9 mouse cellular contexts compared by ENCODE assay signal in the genomic region with DNA sequence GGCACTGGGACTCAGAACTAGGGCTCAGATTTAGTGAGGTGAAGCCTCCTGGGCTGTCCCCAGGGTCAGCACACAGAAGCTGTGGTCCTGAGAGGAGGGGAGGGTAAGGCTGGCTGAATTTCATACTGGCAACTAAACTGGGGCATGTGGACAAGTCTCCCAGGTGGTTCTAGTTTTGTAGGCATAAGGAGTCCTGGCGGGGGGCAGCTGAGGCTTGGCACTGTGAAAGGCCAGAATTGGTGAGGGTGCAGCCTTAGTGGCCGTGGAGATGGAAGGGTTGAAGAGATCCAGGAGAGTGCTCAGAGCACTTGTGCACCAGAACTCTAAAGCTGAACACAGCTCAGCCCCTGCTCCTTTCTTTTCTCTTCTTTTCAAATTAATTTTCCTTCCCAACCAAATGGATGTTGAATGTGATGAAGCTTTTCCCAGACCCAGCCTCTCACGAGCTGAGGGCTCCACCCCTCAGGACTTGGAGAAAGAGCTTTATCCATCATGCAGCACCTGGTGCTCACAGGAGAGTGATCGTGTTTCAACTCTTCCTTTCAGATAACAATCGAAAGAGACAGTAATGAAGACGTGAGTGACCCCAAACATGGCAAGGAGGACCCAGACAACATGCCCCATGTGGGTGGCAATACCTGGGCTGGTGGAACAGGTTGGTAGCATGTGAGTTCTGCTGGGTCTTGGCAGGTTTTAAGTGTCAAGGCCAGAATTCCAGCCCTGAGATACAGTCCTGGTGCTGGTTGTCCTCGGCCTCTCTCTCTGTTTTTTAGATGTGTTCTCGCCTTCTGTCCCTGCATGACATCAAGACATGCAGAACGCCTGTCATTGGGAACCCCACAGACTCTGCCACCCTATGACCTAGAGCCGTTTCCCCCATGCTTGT.
DNase-seq lines count a peak whose midpoint lies in the region; ATAC-seq and TF ChIP-seq lines count a peak whose summit lies in the region.
"Had no signal": no experiment of that assay in that cellular context is flagged by ENCODE, and none has a peak within 500 bp of the region (broad histone marks: within the 10 kb centered on the region; RNA-seq: fewer than 3 reads in every experiment).

No protein-coding gene starts in this region.

- no peak overlapping the region for H3K9ac ChIP-seq in forebrain, embryonic 16.5 days (replicated peaks; ENCODE audit: low read depth, low read length)
- no peak overlapping the region for H3K9ac ChIP-seq in intestine, embryonic 15.5 days
- H3K9ac ChIP-seq in intestine, postnatal 0 days (ENCODE audit: low read depth, low read length), result no peak overlapping the region
- no peak overlapping the region for H3K9ac ChIP-seq in embryonic facial prominence, embryonic 14.5 days (ENCODE audit: low read depth, low read length)

- no peak for DNase-seq in forebrain, embryonic 10.5 days (ENCODE audit: extremely low spot score, low spot score)
- DNase-seq in embryonic facial prominence, embryonic 14.5 days (ENCODE audit: low spot score), result no peak
- DNase-seq in frontal cortex, postnatal 25 days (ENCODE audit: low spot score in 2 of 2), result no peak

- H3K4me3 ChIP-seq in forebrain, embryonic 10.5 days, result no peak overlapping the region
- no peak overlapping the region for H3K4me3 ChIP-seq in forebrain, embryonic 16.5 days (replicated peaks; ENCODE audit: low read length)
- H3K4me3 ChIP-seq in intestine, embryonic 15.5 days (replicated peaks), result no peak overlapping the region
- H3K4me3 ChIP-seq in intestine, postnatal 0 days (ENCODE audit: low read depth, low read length), result no peak overlapping the region
- H3K4me3 ChIP-seq in embryonic facial prominence, embryonic 14.5 days (ENCODE audit: low read depth, low read length), result no peak overlapping the region

- 85% methylated on average over 10 of the region's 10 CpGs for WGBS in forebrain, embryonic 10.5 days
- WGBS in forebrain, embryonic 16.5 days, result 76% methylated on average over 10 of the region's 10 CpGs
- WGBS in intestine, embryonic 15.5 days, result 67% methylated on average over 10 of the region's 10 CpGs
- 72% methylated on average over 10 of the region's 10 CpGs for WGBS in intestine, postnatal 0 days
- WGBS in embryonic facial prominence, embryonic 14.5 days, result 60% methylated on average over 10 of the region's 10 CpGs

- H3K9me3 ChIP-seq in forebrain, embryonic 10.5 days, result no peaks in the 10 kb centered on the region
- no peaks in the 10 kb centered on the region for H3K9me3 ChIP-seq in forebrain, embryonic 16.5 days (ENCODE audit: control insufficient read depth, low read length)
- no peaks in the 10 kb centered on the region for H3K9me3 ChIP-seq in intestine, embryonic 15.5 days
- no peaks in the 10 kb centered on the region for H3K9me3 ChIP-seq in intestine, postnatal 0 days (ENCODE audit: control insufficient read depth)
- no peaks in the 10 kb centered on the region for H3K9me3 ChIP-seq in embryonic facial prominence, embryonic 14.5 days (ENCODE audit: control insufficient read depth, low read length)
- H3K9me3 ChIP-seq: G1E had no signal

- H3K4me2 ChIP-seq in forebrain, embryonic 16.5 days (ENCODE audit: low read length), result no peak overlapping the region
- no peak overlapping the region for H3K4me2 ChIP-seq in intestine, embryonic 15.5 days (replicated peaks)
- no peak overlapping the region for H3K4me2 ChIP-seq in intestine, postnatal 0 days (replicated peaks; ENCODE audit: low read depth)
- no peak overlapping the region for H3K4me2 ChIP-seq in embryonic facial prominence, embryonic 14.5 days (ENCODE audit: low read depth, low read length)

- H3K4me1 ChIP-seq in forebrain, embryonic 10.5 days, result peaks cover 20% of the 10 kb centered on the region
- peaks cover 27% of the 10 kb centered on the region for H3K4me1 ChIP-seq in forebrain, embryonic 16.5 days (replicated peaks; ENCODE audit: control insufficient read depth, insufficient read depth, low read length)
- H3K4me1 ChIP-seq in intestine, embryonic 15.5 days (replicated peaks), result peaks cover 15% of the 10 kb centered on the region
- H3K4me1 ChIP-seq in intestine, postnatal 0 days (replicated peaks; ENCODE audit: control insufficient read depth, insufficient read depth, low read length), result no peaks in the 10 kb centered on the region
- peaks cover 28% of the 10 kb centered on the region for H3K4me1 ChIP-seq in embryonic facial prominence, embryonic 14.5 days (ENCODE audit: control insufficient read depth, insufficient read depth, low read length)

- H3K27me3 ChIP-seq in forebrain, embryonic 10.5 days (ENCODE audit: poor library complexity, severe bottlenecking), result no peaks in the 10 kb centered on the region
- no peaks in the 10 kb centered on the region for H3K27me3 ChIP-seq in forebrain, embryonic 16.5 days (replicated peaks; ENCODE audit: control insufficient read depth, insufficient read depth, low read length)
- no peaks in the 10 kb centered on the region for H3K27me3 ChIP-seq in intestine, embryonic 15.5 days (replicated peaks)
- no peaks in the 10 kb centered on the region for H3K27me3 ChIP-seq in intestine, postnatal 0 days (replicated peaks; ENCODE audit: control insufficient read depth, insufficient read depth, low read length)
- no peaks in the 10 kb centered on the region for H3K27me3 ChIP-seq in embryonic facial prominence, embryonic 14.5 days (replicated peaks; ENCODE audit: control insufficient read depth, insufficient read depth, low read length)

- 0 out of 2 replicates have a peak overlapping the region, but pooled peaks have one; percentile 6 for H3K27ac ChIP-seq in forebrain, embryonic 10.5 days
- H3K27ac ChIP-seq in forebrain, embryonic 16.5 days (ENCODE audit: low read length), result no peak overlapping the region
- H3K27ac ChIP-seq in intestine, embryonic 15.5 days, result peak overlapping the region; percentile 18; the same call in 1 of the 2 replicates
- no peak overlapping the region for H3K27ac ChIP-seq in intestine, postnatal 0 days (ENCODE audit: low read depth, low read length)
- H3K27ac ChIP-seq in embryonic facial prominence, embryonic 14.5 days (replicated peaks; ENCODE audit: low read depth, low read length), result peak overlapping the region; percentile 35; the same call in 1 of the 2 replicates

- no peaks in the 10 kb centered on the region for H3K36me3 ChIP-seq in forebrain, embryonic 10.5 days (replicated peaks)
- H3K36me3 ChIP-seq in forebrain, embryonic 16.5 days (ENCODE audit: control insufficient read depth, insufficient read depth), result no peaks in the 10 kb centered on the region
- H3K36me3 ChIP-seq in intestine, embryonic 15.5 days, result no peaks in the 10 kb centered on the region
- H3K36me3 ChIP-seq in intestine, postnatal 0 days (ENCODE audit: control insufficient read depth, insufficient read depth), result peaks cover 22% of the 10 kb centered on the region
- H3K36me3 ChIP-seq in embryonic facial prominence, embryonic 14.5 days (ENCODE audit: control insufficient read depth, insufficient read depth, low read length), result no peaks in the 10 kb centered on the region

- no peak for TF ChIP-seq CTCF in intestine, postnatal 0 days (IDR thresholded peaks at IDR 0.05; ENCODE audit: low read depth)

- no peak for ATAC-seq in forebrain, embryonic 16.5 days
- no peak for ATAC-seq in intestine, embryonic 15.5 days
- no peak for ATAC-seq in intestine, postnatal 0 days
- peak; percentile 70 for ATAC-seq in cerebellum, adult (ENCODE audit: insufficient number of reproducible peaks, low FRiP score, low TSS enrichment)
- ATAC-seq in embryonic facial prominence, embryonic 14.5 days (ENCODE audit: low read depth), result no peak
- ATAC-seq in erythroid progenitor cell, adult 5-6 weeks (replicated peaks; ENCODE audit: low FRiP score, poor library complexity, severe bottlenecking), result no peak

Comparison
In these comparisons a context has a peak if more than half of its experiments do, and no peak if none do; other contexts are left out.
1. H3K27ac ChIP-seq: peak in forebrain, embryonic 10.5 days (single experiment), intestine, embryonic 15.5 days (single experiment) and embryonic facial prominence, embryonic 14.5 days (single experiment); none in forebrain, embryonic 16.5 days (single experiment) and intestine, postnatal 0 days (single experiment).